Mouse (Mus musculus): ENCODE data around the gene Adh6a. TPM values are rescaled to one million over a fixed set of nuclear protein-coding genes. Genes with fewer than 3 reads are reported as not detected.

Adh6a gene
- polyA plus RNA-seq, 1 experiment = not detected

DNA sequence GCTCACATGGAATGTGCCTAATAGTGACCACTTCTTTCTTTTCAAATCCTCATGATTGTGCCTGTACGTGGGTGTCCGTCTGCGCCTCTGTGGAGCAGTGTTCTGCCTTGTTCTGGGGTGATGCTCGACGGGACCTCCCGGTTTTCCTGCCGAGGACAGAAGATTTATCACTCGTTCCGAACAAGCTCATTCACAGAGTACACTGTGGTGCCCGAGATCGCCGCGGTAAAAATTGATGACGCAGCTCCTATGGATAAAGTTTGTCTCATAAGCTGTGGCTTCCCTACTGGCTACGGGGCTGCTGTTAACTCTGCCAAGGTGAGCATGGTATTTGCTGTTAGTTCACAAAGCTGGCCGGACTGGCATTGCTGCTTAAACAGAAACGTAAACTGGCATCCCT, 11.9 kb downstream of the Adh6a start:
- TF ChIP-seq POLR2A (IDR thresholded peaks at IDR 0.05; ENCODE audit: borderline replicate concordance, insufficient read depth, low read length) (no peak), CTCF (IDR thresholded peaks at IDR 0.05; ENCODE audit: borderline replicate concordance, insufficient read depth, low read depth, low read length) (no peak)
- Histone ChIP-seq H3K27me3 (ENCODE audit: control insufficient read depth, insufficient read depth, low read length) (no peaks in the 10 kb centered on the region), H3K4me3 (replicated peaks; ENCODE audit: insufficient read depth, low read depth, low read length) (no peak overlapping the region), H3K4me1 (ENCODE audit: control insufficient read depth, insufficient read depth, low read length) (no peaks in the 10 kb centered on the region), H3K27ac (ENCODE audit: insufficient read depth, low read length) (no peak overlapping the region)
- DNase-seq = no peak
- 93% methylated on average over 17 of the region's 17 CpGs for WGBS

DNA sequence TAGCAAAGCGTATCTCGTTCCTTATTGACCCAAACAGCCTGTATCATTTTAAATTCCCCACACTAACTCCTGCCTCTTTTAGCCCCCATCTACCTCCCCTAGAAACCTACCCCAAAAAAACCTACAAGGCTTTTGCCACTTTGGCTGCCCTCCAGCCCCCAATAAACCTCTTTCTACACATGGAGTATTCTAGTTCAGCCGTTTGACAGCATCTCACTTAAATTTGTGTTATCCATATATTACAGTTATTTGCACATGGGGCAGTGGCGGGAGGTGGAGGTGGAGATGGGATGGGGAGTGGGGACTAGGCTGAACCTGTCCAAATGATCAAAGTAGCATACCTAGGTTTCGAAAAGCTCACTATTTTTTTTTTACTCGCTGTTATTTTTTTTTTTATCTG, 12.4 kb downstream of the Adh6a start:
- 92% methylated on average over 6 of the region's 6 CpGs for WGBS
- TF ChIP-seq CTCF (IDR thresholded peaks at IDR 0.05; ENCODE audit: borderline replicate concordance, insufficient read depth, low read depth, low read length) (no peak), POLR2A (IDR thresholded peaks at IDR 0.05; ENCODE audit: borderline replicate concordance, insufficient read depth, low read length) (no peak)
- H3K4me1 ChIP-seq (ENCODE audit: control insufficient read depth, insufficient read depth, low read length) = no peaks in the 10 kb centered on the region
- no peak for DNase-seq
- H3K27ac ChIP-seq (ENCODE audit: insufficient read depth, low read length) = no peak overlapping the region
- H3K27me3 ChIP-seq (ENCODE audit: control insufficient read depth, insufficient read depth, low read length) = no peaks in the 10 kb centered on the region
- no peak overlapping the region for H3K4me3 ChIP-seq (replicated peaks; ENCODE audit: insufficient read depth, low read depth, low read length)

DNA sequence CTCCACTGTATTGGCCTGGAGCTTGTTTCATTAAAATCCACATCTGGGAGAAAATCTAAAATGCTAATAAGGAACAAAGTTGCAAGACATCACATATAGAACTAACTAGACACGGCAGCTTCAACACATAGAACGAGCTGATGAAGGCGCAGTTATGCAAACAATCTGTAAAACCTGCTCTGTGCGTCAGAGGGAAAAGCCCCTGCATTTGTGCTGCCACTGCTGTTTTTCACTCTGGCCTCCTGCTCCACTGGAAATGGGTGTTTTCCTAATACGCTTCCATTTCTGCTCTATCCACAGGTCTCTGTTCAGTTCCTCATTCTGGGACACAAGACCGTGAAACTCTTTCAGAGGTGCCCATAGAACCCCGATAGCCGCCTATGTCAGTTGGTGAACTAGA, 20.8 kb downstream of the Adh6a start:
- WGBS = 92% methylated on average over 8 of the region's 8 CpGs
- Histone ChIP-seq H3K27ac (ENCODE audit: insufficient read depth, low read length) (no peak overlapping the region), H3K27me3 (ENCODE audit: control insufficient read depth, insufficient read depth, low read length) (no peaks in the 10 kb centered on the region), H3K4me3 (replicated peaks; ENCODE audit: insufficient read depth, low read depth, low read length) (no peak overlapping the region), H3K4me1 (ENCODE audit: control insufficient read depth, insufficient read depth, low read length) (no peaks in the 10 kb centered on the region)
- TF ChIP-seq POLR2A (IDR thresholded peaks at IDR 0.05; ENCODE audit: borderline replicate concordance, insufficient read depth, low read length) (no peak), CTCF (IDR thresholded peaks at IDR 0.05; ENCODE audit: borderline replicate concordance, insufficient read depth, low read depth, low read length) (no peak)
- no peak for DNase-seq

DNA sequence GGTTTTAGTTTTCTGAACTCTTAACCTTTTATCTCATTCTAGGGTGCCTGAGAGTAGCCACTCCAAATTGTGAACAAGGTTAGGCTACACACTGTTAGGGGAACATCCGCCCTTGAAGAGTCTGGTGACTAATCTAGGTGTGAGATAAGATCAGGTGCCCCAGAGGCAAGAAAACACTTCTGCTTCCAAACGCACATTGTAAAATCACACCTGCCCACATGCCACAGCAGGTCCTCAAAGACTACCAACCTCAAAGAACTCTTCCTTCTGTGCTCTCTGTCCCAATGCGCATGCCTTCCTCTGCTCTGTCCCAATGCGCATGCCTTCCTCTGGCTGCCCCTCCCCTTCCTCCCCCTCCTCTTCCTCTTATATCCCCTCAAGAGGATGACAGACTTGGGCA, 21.2 kb downstream of the Adh6a start:
- TF ChIP-seq CTCF (IDR thresholded peaks at IDR 0.05; ENCODE audit: borderline replicate concordance, insufficient read depth, low read depth, low read length) = no peak
- no peak for TF ChIP-seq POLR2A (IDR thresholded peaks at IDR 0.05; ENCODE audit: borderline replicate concordance, insufficient read depth, low read length)
- H3K4me1 ChIP-seq (ENCODE audit: control insufficient read depth, insufficient read depth, low read length) = no peaks in the 10 kb centered on the region
- no peak for DNase-seq
- H3K4me3 ChIP-seq (replicated peaks; ENCODE audit: insufficient read depth, low read depth, low read length) = no peak overlapping the region
- no peak overlapping the region for H3K27ac ChIP-seq (ENCODE audit: insufficient read depth, low read length)
- H3K27me3 ChIP-seq (ENCODE audit: control insufficient read depth, insufficient read depth, low read length) = no peaks in the 10 kb centered on the region
- 88% methylated on average over 4 of the region's 4 CpGs for WGBS

- no peaks in the 10 kb centered on the region for H3K4me1 ChIP-seq (ENCODE audit: control insufficient read depth, insufficient read depth, low read length)
- H3K27ac ChIP-seq (ENCODE audit: insufficient read depth, low read length) = no peak overlapping the region
- TF ChIP-seq POLR2A (IDR thresholded peaks at IDR 0.05; ENCODE audit: borderline replicate concordance, insufficient read depth, low read length) = no peak
- TF ChIP-seq CTCF (IDR thresholded peaks at IDR 0.05; ENCODE audit: borderline replicate concordance, insufficient read depth, low read depth, low read length) = no peak
- no peak overlapping the region for H3K4me3 ChIP-seq (replicated peaks; ENCODE audit: insufficient read depth, low read depth, low read length)
- WGBS = 98% methylated on average over 1 of the region's 1 CpGs
- no peaks in the 10 kb centered on the region for H3K27me3 ChIP-seq (ENCODE audit: control insufficient read depth, insufficient read depth, low read length)
- DNase-seq = no peak
Observed at GRCm38 (mm10) chr3:138335566-138335965, 22.5 kb downstream of the Adh6a start.

DNA sequence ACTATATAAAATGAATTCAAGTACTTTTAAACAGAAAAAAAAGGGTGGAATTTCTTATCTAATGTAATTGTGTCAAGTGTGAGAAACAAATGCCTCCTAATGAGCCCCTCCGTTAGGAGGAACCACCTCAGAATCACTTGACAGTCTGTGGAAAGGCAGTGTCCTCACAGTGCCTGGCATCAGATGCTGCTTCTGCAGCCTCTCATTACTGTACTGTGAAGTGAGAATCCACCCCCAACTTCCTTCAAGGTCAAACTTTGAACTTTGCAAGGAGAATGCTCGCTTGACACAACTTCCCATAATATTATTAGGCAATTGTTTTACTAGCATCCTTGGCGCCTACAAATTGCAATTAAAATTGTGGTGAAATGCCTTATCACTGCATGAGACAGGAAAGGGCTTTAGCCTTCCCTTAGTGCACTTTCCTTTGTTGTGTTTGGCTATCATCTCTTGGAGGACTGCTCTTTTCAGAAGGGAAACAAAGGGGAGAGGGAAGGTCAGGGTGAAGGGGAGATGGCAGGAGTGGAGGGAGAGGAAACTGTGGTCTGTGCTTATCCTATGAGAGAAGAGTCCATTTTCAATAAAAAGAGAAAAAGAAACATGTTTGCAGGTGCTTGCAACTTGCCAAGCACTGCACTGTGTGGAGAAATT, 23.1 kb downstream of the Adh6a start:
- DNase-seq = no peak
- H3K27ac ChIP-seq (ENCODE audit: insufficient read depth, low read length) = no peak overlapping the region
- H3K4me1 ChIP-seq (ENCODE audit: control insufficient read depth, insufficient read depth, low read length) = no peaks in the 10 kb centered on the region
- no peak for TF ChIP-seq CTCF (IDR thresholded peaks at IDR 0.05; ENCODE audit: borderline replicate concordance, insufficient read depth, low read depth, low read length)
- TF ChIP-seq POLR2A (IDR thresholded peaks at IDR 0.05; ENCODE audit: borderline replicate concordance, insufficient read depth, low read length) = no peak
- no peak overlapping the region for H3K4me3 ChIP-seq (replicated peaks; ENCODE audit: insufficient read depth, low read depth, low read length)
- no peaks in the 10 kb centered on the region for H3K27me3 ChIP-seq (ENCODE audit: control insufficient read depth, insufficient read depth, low read length)
- WGBS = 75% methylated on average over 3 of the region's 3 CpGs

- DNase-seq = no peak
- Histone ChIP-seq H3K27me3 (ENCODE audit: control insufficient read depth, insufficient read depth, low read length) (no peaks in the 10 kb centered on the region), H3K4me1 (ENCODE audit: control insufficient read depth, insufficient read depth, low read length) (no peaks in the 10 kb centered on the region), H3K27ac (ENCODE audit: insufficient read depth, low read length) (no peak within 1 kb of the TSS), H3K4me3 (replicated peaks; ENCODE audit: insufficient read depth, low read depth, low read length) (no peak within 1 kb of the TSS)
- TF ChIP-seq POLR2A (IDR thresholded peaks at IDR 0.05; ENCODE audit: borderline replicate concordance, insufficient read depth, low read length) (no peak), CTCF (IDR thresholded peaks at IDR 0.05; ENCODE audit: borderline replicate concordance, insufficient read depth, low read depth, low read length) (no peak)
- 88% methylated on average over 14 of the region's 14 CpGs for WGBS
Observed at GRCm38 (mm10) chr3:138341471-138341870, 28.4 kb downstream of the Adh6a start, which contains the start of gene Adh6b. Gene Adh6b (plus strand): TSS chr3:138341775.

- Histone ChIP-seq H3K4me1 (ENCODE audit: control insufficient read depth, insufficient read depth, low read length) (no peaks in the 10 kb centered on the region), H3K4me3 (replicated peaks; ENCODE audit: insufficient read depth, low read depth, low read length) (no peak overlapping the region), H3K27ac (ENCODE audit: insufficient read depth, low read length) (no peak overlapping the region), H3K27me3 (ENCODE audit: control insufficient read depth, insufficient read depth, low read length) (no peaks in the 10 kb centered on the region)
- 87% methylated on average over 3 of the region's 3 CpGs for WGBS
- DNase-seq = no peak
- TF ChIP-seq POLR2A (IDR thresholded peaks at IDR 0.05; ENCODE audit: borderline replicate concordance, insufficient read depth, low read length) (no peak), CTCF (IDR thresholded peaks at IDR 0.05; ENCODE audit: borderline replicate concordance, insufficient read depth, low read depth, low read length) (no peak)
Observed at GRCm38 (mm10) chr3:138347041-138347440, 34.0 kb downstream of the Adh6a start.
